ENCODE assay signal across 16 mouse cellular contexts in genomic region chr3:84032933-84033730, GRCm38 (mm10). TPM values are rescaled to one million over a fixed set of nuclear protein-coding genes. Genes with fewer than 3 reads are reported as not detected.
DNase-seq lines count a peak whose midpoint lies in the region; ATAC-seq and TF ChIP-seq lines count a peak whose summit lies in the region.
"Had no signal": no experiment of that assay in that cellular context is flagged by ENCODE, and none has a peak within 500 bp of the region (broad histone marks: within the 10 kb centered on the region; RNA-seq: fewer than 3 reads in every experiment).

No protein-coding gene starts in this region.

- H3K36me3 ChIP-seq in neural tube, embryonic 12.5 days, result peaks cover 26% of the 10 kb centered on the region
- H3K36me3 ChIP-seq in neural tube, embryonic 15.5 days, result 0 out of 2 replicates have a peak, but pooled peaks cover 11% of the 10 kb centered on the region
- peaks cover 25% of the 10 kb centered on the region; the same call in 1 of the 2 replicates for H3K36me3 ChIP-seq in hindbrain, embryonic 14.5 days (replicated peaks; ENCODE audit: control insufficient read depth, insufficient read depth)
- H3K36me3 ChIP-seq in stomach, embryonic 16.5 days (ENCODE audit: control insufficient read depth, insufficient read depth, low read length), result no peaks in the 10 kb centered on the region; the same call in 1 of the 2 replicates

- H3K9me3 ChIP-seq in neural tube, embryonic 12.5 days, result no peaks in the 10 kb centered on the region
- no peaks in the 10 kb centered on the region for H3K9me3 ChIP-seq in neural tube, embryonic 15.5 days (replicated peaks)
- no peaks in the 10 kb centered on the region for H3K9me3 ChIP-seq in hindbrain, embryonic 14.5 days (ENCODE audit: control insufficient read depth, low read length)
- no peaks in the 10 kb centered on the region for H3K9me3 ChIP-seq in stomach, embryonic 16.5 days (replicated peaks; ENCODE audit: control insufficient read depth, low read length)
- H3K9me3 ChIP-seq: heart, embryonic 12.5 days; kidney, embryonic 15.5 days; limb, embryonic 15.5 days; stomach, embryonic 15.5 days had no signal

- H3K4me3 ChIP-seq in neural tube, embryonic 12.5 days, result no peak overlapping the region
- no peak overlapping the region for H3K4me3 ChIP-seq in neural tube, embryonic 15.5 days (replicated peaks)
- no peak overlapping the region for H3K4me3 ChIP-seq in hindbrain, embryonic 14.5 days (replicated peaks; ENCODE audit: low read length)
- no peak overlapping the region for H3K4me3 ChIP-seq in stomach, embryonic 16.5 days (replicated peaks; ENCODE audit: low read length)
- H3K4me3 ChIP-seq in left cerebral cortex, adult 2 months, result no peak overlapping the region
- H3K4me3 ChIP-seq: gastrocnemius, adult 2 months; heart, embryonic 12.5 days; kidney, embryonic 15.5 days; limb, embryonic 15.5 days; stomach, embryonic 15.5 days had no signal

- intact Hi-C loops in heart, postnatal 14 days (cut with DNase I), result no loop called here
- intact Hi-C loops in left cerebral cortex, adult 2 months (cut with DNase I), result no loop called here

- ATAC-seq in neural tube, embryonic 12.5 days (ENCODE audit: low FRiP score, low read depth), result 0 out of 2 replicates have a peak, but pooled peaks have one; percentile 33
- ATAC-seq in neural tube, embryonic 15.5 days (ENCODE audit: low FRiP score), result no peak
- peak; percentile 44; the same call in 1 of the 2 replicates for ATAC-seq in hindbrain, embryonic 14.5 days (ENCODE audit: low FRiP score)
- ATAC-seq in stomach, embryonic 16.5 days (ENCODE audit: insufficient read depth, low FRiP score), result 0 out of 2 replicates have a peak, but pooled peaks have one; percentile 59

- H3K27ac ChIP-seq in neural tube, embryonic 12.5 days, result no peak overlapping the region
- no peak overlapping the region for H3K27ac ChIP-seq in neural tube, embryonic 15.5 days (replicated peaks)
- H3K27ac ChIP-seq in hindbrain, embryonic 14.5 days, result no peak overlapping the region
- no peak overlapping the region for H3K27ac ChIP-seq in stomach, embryonic 16.5 days (ENCODE audit: low read length)
- H3K27ac ChIP-seq in left cerebral cortex, adult 2 months, result no peak overlapping the region
- H3K27ac ChIP-seq: gastrocnemius, adult 2 months; kidney, embryonic 15.5 days; limb, embryonic 15.5 days had no signal

- H3K9ac ChIP-seq in neural tube, embryonic 12.5 days, result no peak overlapping the region
- H3K9ac ChIP-seq in neural tube, embryonic 15.5 days (replicated peaks), result no peak overlapping the region
- no peak overlapping the region for H3K9ac ChIP-seq in hindbrain, embryonic 14.5 days
- peak overlapping the region; percentile 9; the same call in 1 of the 2 replicates for H3K9ac ChIP-seq in stomach, embryonic 16.5 days (ENCODE audit: low read length)
- H3K9ac ChIP-seq: heart, embryonic 12.5 days; kidney, embryonic 15.5 days; limb, embryonic 15.5 days; stomach, embryonic 15.5 days had no signal

- TF ChIP-seq CTCF in left cerebral cortex, adult 2 months (IDR thresholded peaks at IDR 0.05), result no peak

- no peaks in the 10 kb centered on the region for H3K27me3 ChIP-seq in neural tube, embryonic 12.5 days (replicated peaks)
- H3K27me3 ChIP-seq in neural tube, embryonic 15.5 days (replicated peaks), result no peaks in the 10 kb centered on the region
- no peaks in the 10 kb centered on the region for H3K27me3 ChIP-seq in hindbrain, embryonic 14.5 days (ENCODE audit: control insufficient read depth, insufficient read depth, low read length)
- no peaks in the 10 kb centered on the region for H3K27me3 ChIP-seq in stomach, embryonic 16.5 days (ENCODE audit: control insufficient read depth, insufficient read depth, low read length)
- H3K27me3 ChIP-seq: heart, embryonic 12.5 days; kidney, embryonic 15.5 days; limb, embryonic 15.5 days; stomach, embryonic 15.5 days had no signal

- H3K4me2 ChIP-seq in neural tube, embryonic 12.5 days (replicated peaks), result 0 out of 2 replicates have a peak overlapping the region, but pooled peaks have one; percentile 2
- no peak overlapping the region for H3K4me2 ChIP-seq in neural tube, embryonic 15.5 days
- H3K4me2 ChIP-seq in hindbrain, embryonic 14.5 days (replicated peaks), result no peak overlapping the region
- H3K4me2 ChIP-seq in stomach, embryonic 16.5 days (ENCODE audit: low read depth, low read length), result no peak overlapping the region
- H3K4me2 ChIP-seq: heart, embryonic 12.5 days; kidney, embryonic 15.5 days; limb, embryonic 15.5 days; stomach, embryonic 15.5 days had no signal

- H3K4me1 ChIP-seq in neural tube, embryonic 12.5 days, result peaks cover 33% of the 10 kb centered on the region
- peaks cover 49% of the 10 kb centered on the region for H3K4me1 ChIP-seq in neural tube, embryonic 15.5 days
- H3K4me1 ChIP-seq in hindbrain, embryonic 14.5 days (replicated peaks; ENCODE audit: control insufficient read depth, insufficient read depth, low read length), result peaks cover 50% of the 10 kb centered on the region
- H3K4me1 ChIP-seq in stomach, embryonic 16.5 days (ENCODE audit: control insufficient read depth, insufficient read depth, low read length), result peaks cover 30% of the 10 kb centered on the region

- DNase-seq in heart, adult 11 months, result peak; percentile 86
- DNase-seq in heart, postnatal 14 days, result no peak
- no peak for DNase-seq in hindbrain, embryonic 14.5 days (ENCODE audit: low spot score)
- no peak for DNase-seq in right cerebral cortex, adult 2 months (ENCODE audit: low spot score in 2 of 2)
- DNase-seq in left cerebral cortex, adult 2 months (ENCODE audit: extremely low spot score in 1 of 2, low spot score in 2 of 2), result no peak
- DNase-seq: adrenal gland, adult 8-10 months; cerebellum, adult 8-10 months; gastrocnemius, adult 2 months; lung, postnatal 36 days had no signal

- WGBS in neural tube, embryonic 12.5 days, result 77% methylated on average over 10 of the region's 10 CpGs
- WGBS in neural tube, embryonic 15.5 days, result 80% methylated on average over 10 of the region's 10 CpGs
- 72% methylated on average over 10 of the region's 10 CpGs for WGBS in hindbrain, embryonic 14.5 days
- WGBS in stomach, embryonic 16.5 days, result 76% methylated on average over 10 of the region's 10 CpGs

RNA-seq across cellular contexts. Expression of gene Tmem131l, which starts 6.8 kb away (rescaled TPM):
- 10 to 100 TPM; 31.4 to 33.6 TPM for total RNA-seq in heart, postnatal 14 days (2021)
- polyA plus RNA-seq in neural tube, embryonic 12.5 days (2016; fragmentation: Nextera tagmentation; extraction: Ambion mirVana), result 84.7 and 90.8 TPM in 2 replicates
- 43.0 and 71.5 TPM in 2 replicates for polyA plus RNA-seq in neural tube, embryonic 15.5 days (2015; fragmentation: Nextera tagmentation; extraction: Ambion mirVana)
- polyA plus RNA-seq in hindbrain, embryonic 14.5 days (2014; fragmentation: Nextera tagmentation; extraction: Ambion mirVana), result 51.2 and 57.5 TPM in 2 replicates
- 38.9 and 41.7 TPM in 2 replicates for polyA plus RNA-seq in stomach, embryonic 16.5 days (2015; fragmentation: Nextera tagmentation; extraction: Ambion mirVana)
- total RNA-seq in left cerebral cortex, adult 2 months (2021), result 10 to 100 TPM; 21.7 to 24.9 TPM
